Mouse (Mus musculus) heart, postnatal 0 days (tissue): ENCODE data around the gene Rere.

ENCODE experiments used
- CTCF ChIP-seq: IDR thresholded peaks from 2 replicates; pipeline ENCODE4 v1.5.1; 2016; ENCODE audit warnings: antibody characterized with exemption, control low read depth, low read depth
- EP300 ChIP-seq: IDR thresholded peaks from 2 replicates; pipeline ENCODE4 v1.6.1; 2016; ENCODE audit warnings: antibody characterized with exemption, low read depth

DNA sequence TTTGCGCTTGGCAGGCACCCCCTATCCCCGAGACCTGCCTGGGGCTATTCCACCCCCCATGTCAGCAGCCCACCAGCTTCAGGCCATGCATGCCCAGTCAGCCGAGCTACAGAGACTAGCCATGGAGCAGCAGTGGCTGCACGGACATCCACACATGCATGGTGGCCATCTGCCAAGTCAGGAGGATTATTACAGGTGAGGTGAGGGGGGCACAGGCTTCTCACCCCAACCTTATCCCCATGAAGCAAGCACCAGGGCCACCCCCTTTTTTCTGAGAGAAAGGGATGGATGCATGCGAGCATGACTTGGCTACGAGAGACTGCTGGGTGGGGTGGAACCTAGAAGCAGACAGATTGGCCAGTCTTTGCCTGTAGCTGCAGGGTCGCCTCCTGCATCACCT is 337.6 kb downstream of the Rere start:
- TF ChIP-seq CTCF (no peak), EP300 (no peak)
